Mouse (Mus musculus) CH12.LX (cell line): Measurements from ENCODE around the gene Myo16. TPM values are rescaled to one million over a fixed set of nuclear protein-coding genes. Genes with fewer than 3 reads are reported as not detected.

Experiments used
- DNase-seq: peaks from one replicate; pipeline ENCODE4 v3.0.0-alpha.2; 2013; ENCODE audit errors: extremely low read depth
- H3K27ac ChIP-seq: 2 replicates; pipeline ENCODE4 v1.5.1; 2012; ENCODE audit warnings: low read depth, mild to moderate bottlenecking, control low read depth, moderate library complexity; ENCODE audit not compliant: insufficient read depth
- H3K27me3 ChIP-seq: replicated peaks from 2 replicates; pipeline ENCODE3; 2012; ENCODE audit warnings: inconsistent platforms
- H3K36me3 ChIP-seq, 2 experiments: replicated peaks in 1 of 2; 2 replicates each; pipeline versions ENCODE3 to v1.6.1; 2012; ENCODE audit warnings: inconsistent platforms in 1 of 2, low read length in 1 of 2, mild to moderate bottlenecking in 1 of 2, mixed read lengths in 1 of 2, moderate library complexity in 1 of 2; ENCODE audit not compliant: control insufficient read depth in 1 of 2, insufficient read depth in 1 of 2
- H3K4me1 ChIP-seq, 2 experiments: 2 replicates each; pipeline ENCODE4 v1.6.1; 2012; ENCODE audit warnings: inconsistent platforms in 1 of 2, moderate library complexity in 1 of 2; ENCODE audit not compliant: insufficient read depth in 2 of 2, control insufficient read depth in 1 of 2
- H3K4me2 ChIP-seq: 2 replicates; pipeline ENCODE4 v1.6.1; 2012; ENCODE audit warnings: low read depth, mild to moderate bottlenecking, control low read depth; ENCODE audit not compliant: poor library complexity, insufficient read depth, severe bottlenecking
- H3K4me3 ChIP-seq, 3 experiments: fragments of 150-350 bp in 1 of 3; sonication (generic) in 1 of 3; replicated peaks in 1 of 3; 2 replicates each; pipeline versions ENCODE3 to v1.5.1; 2011 to 2012; ENCODE audit warnings: low read depth in 2 of 3, low read length in 2 of 3, mild to moderate bottlenecking in 2 of 3, moderate library complexity in 2 of 3, control low read depth in 1 of 3, improper control_type of control experiment in 1 of 3, inconsistent platforms in 1 of 3, mixed read lengths in 1 of 3; ENCODE audit not compliant: poor library complexity in 1 of 3
- H3K79me2 ChIP-seq: replicated peaks from 2 replicates; pipeline ENCODE4 v1.6.1; 2012; ENCODE audit warnings: mild to moderate bottlenecking, moderate library complexity; ENCODE audit not compliant: control insufficient read depth, poor library complexity, insufficient read depth, severe bottlenecking; ENCODE audit errors: extremely low read depth
- H3K9ac ChIP-seq: 2 replicates; pipeline ENCODE4 v1.6.1; 2012; ENCODE audit warnings: low read depth, mild to moderate bottlenecking, control low read depth, moderate library complexity; ENCODE audit not compliant: insufficient read depth
- H3K9me3 ChIP-seq: replicated peaks from 2 replicates; pipeline ENCODE3; 2012; ENCODE audit warnings: low read length, inconsistent platforms, mixed read lengths
- BHLHE40 ChIP-seq: IDR thresholded peaks from 2 replicates; pipeline ENCODE4 v1.6.1; 2011; ENCODE audit warnings: mild to moderate bottlenecking, low read depth, low read length, improper control_type of control experiment
- CHD2 ChIP-seq: IDR thresholded peaks from 2 replicates; pipeline ENCODE4 v1.6.1; 2011; ENCODE audit warnings: low read length, improper control_type of control experiment
- CTCF ChIP-seq, 2 experiments: IDR thresholded peaks in 1 of 2; conservative IDR thresholded peaks in 1 of 2; 2 replicates each; pipeline ENCODE4 v1.5.1; 2011 to 2012; ENCODE audit warnings: low read depth in 2 of 2, low read length in 2 of 2, improper control_type of control experiment in 1 of 2, inconsistent platforms in 1 of 2, mild to moderate bottlenecking in 1 of 2, moderate library complexity in 1 of 2
- ELF1 ChIP-seq: IDR thresholded peaks from 2 replicates; pipeline ENCODE4 v1.6.1; 2014; ENCODE audit warnings: low read depth, mild to moderate bottlenecking, inconsistent platforms, low read length, improper control_type of control experiment
- HCFC1 ChIP-seq: IDR thresholded peaks from 2 replicates; pipeline ENCODE4 v1.6.1; 2012; ENCODE audit warnings: low read depth, mild to moderate bottlenecking, inconsistent platforms, low read length, improper control_type of control experiment
- JUND ChIP-seq: conservative IDR thresholded peaks from 2 replicates; pipeline ENCODE4 v1.6.1; 2011; ENCODE audit warnings: low read depth, low read length, improper control_type of control experiment
- MAFK ChIP-seq: IDR thresholded peaks from 2 replicates; pipeline ENCODE4 v1.6.1; 2011; ENCODE audit warnings: low read length, improper control_type of control experiment; ENCODE audit not compliant: insufficient replicate concordance
- MAZ ChIP-seq: IDR thresholded peaks from 2 replicates; pipeline ENCODE4 v1.6.1; 2012; ENCODE audit warnings: low read depth, mild to moderate bottlenecking, inconsistent platforms, low read length, improper control_type of control experiment, moderate library complexity
- MEF2A ChIP-seq: IDR thresholded peaks from 2 replicates; pipeline ENCODE4 v1.6.1; 2014; ENCODE audit warnings: low read depth, mild to moderate bottlenecking, inconsistent platforms, low read length, improper control_type of control experiment, borderline replicate concordance
- MYC ChIP-seq: IDR thresholded peaks from 2 replicates; pipeline ENCODE4 v1.6.1; 2011; ENCODE audit warnings: low read depth, mild to moderate bottlenecking, improper control_type of control experiment, low read length
- NELFE ChIP-seq: IDR thresholded peaks from 2 replicates; pipeline ENCODE4 v1.6.1; 2011; ENCODE audit warnings: low read depth, low read length, improper control_type of control experiment
- NRF1 ChIP-seq: IDR thresholded peaks from 2 replicates; pipeline ENCODE4 v1.6.1; 2014; ENCODE audit warnings: low read depth, mild to moderate bottlenecking, inconsistent platforms, low read length, improper control_type of control experiment, moderate library complexity
- PAX5 ChIP-seq: IDR thresholded peaks from 2 replicates; pipeline ENCODE4 v1.6.1; 2012; ENCODE audit warnings: low read length, inconsistent platforms, mixed read lengths
- POLR2A ChIP-seq: IDR thresholded peaks from 2 replicates; pipeline ENCODE4 v1.6.1; 2011; ENCODE audit warnings: low read depth, mild to moderate bottlenecking, improper control_type of control experiment, low read length
- POLR2AphosphoS2 ChIP-seq: IDR thresholded peaks from 2 replicates; pipeline ENCODE4 v1.6.1; 2011; ENCODE audit warnings: low read depth, low read length, improper control_type of control experiment
- RCOR1 ChIP-seq: conservative IDR thresholded peaks from 2 replicates; pipeline ENCODE4 v1.6.1; 2012; ENCODE audit warnings: low read depth, mild to moderate bottlenecking, inconsistent platforms, low read length, improper control_type of control experiment
- SIN3A ChIP-seq: IDR thresholded peaks from 2 replicates; pipeline ENCODE4 v1.6.1; 2012; ENCODE audit warnings: low read length, improper control_type of control experiment, inconsistent platforms
- SMC3 ChIP-seq: IDR thresholded peaks from 2 replicates; pipeline ENCODE4 v1.6.1; 2011; ENCODE audit warnings: low read depth, low read length, improper control_type of control experiment
- TBP ChIP-seq: conservative IDR thresholded peaks from 2 replicates; pipeline ENCODE4 v1.6.1; 2011; ENCODE audit warnings: low read depth, low read length, improper control_type of control experiment
- TCF12 ChIP-seq: IDR thresholded peaks from 2 replicates; pipeline ENCODE4 v1.6.1; 2014; ENCODE audit warnings: low read depth, mild to moderate bottlenecking, inconsistent platforms, low read length, improper control_type of control experiment
- UBTF ChIP-seq: IDR thresholded peaks from 2 replicates; pipeline ENCODE4 v1.6.1; 2012; ENCODE audit warnings: low read depth, mild to moderate bottlenecking, inconsistent platforms, low read length, improper control_type of control experiment, moderate library complexity
- ZKSCAN1 ChIP-seq: IDR thresholded peaks from 2 replicates; pipeline ENCODE4 v1.6.1; 2012; ENCODE audit warnings: low read depth, inconsistent platforms, low read length, improper control_type of control experiment, borderline replicate concordance
- ZMIZ1 ChIP-seq: IDR thresholded peaks from 2 replicates; pipeline ENCODE4 v1.6.1; 2012; ENCODE audit warnings: low read depth, mild to moderate bottlenecking, inconsistent platforms, low read length, improper control_type of control experiment
- dilution Hi-C: fragments of 300-500 bp; cut with MboI; formaldehyde crosslinking; loops from 2 replicates; pipeline ENCODE4 v1.14.3; 2020; ENCODE audit warnings: low sequenced_read_pairs; ENCODE audit not compliant: extremely low pct_unique_long_range_greater_than_20kb, extremely low pct_ligation_motif_present
- in situ Hi-C: fragments of 300-500 bp; cut with MboI; formaldehyde crosslinking; loops from 3 replicates; pipeline ENCODE4 v1.14.3; 2019; ENCODE audit warnings: low sequenced_read_pairs, low pct_ligation_motif_present, low pct_unique_long_range_greater_than_20kb, mixed read lengths
- polyA plus RNA-seq: library from polyadenylated mRNA; unstranded; fragments of >175 nt; gene quantifications from 2 replicates; pipeline ENCODE4 v1.2.1, GENCODE M21; 2012; ENCODE audit warnings: low read depth; ENCODE audit not compliant: insufficient read length
- total RNA-seq, 2 experiments: library from RNA; depleted of rRNA; stranded (reverse); fragments of 300-350 nt in 1 of 2; fragments of >200 nt in 1 of 2; gene quantifications; 2 replicates each; pipeline ENCODE4 v1.2.3; 2012 to 2014

The Myo16 gene
- total and polyA plus RNA-seq, 3 experiments: not detected

- H3K9me3 ChIP-seq: no peaks in the 10 kb centered on the region
- TF ChIP-seq MAZ: no peak
- TF ChIP-seq JUND: no peak
- TF ChIP-seq TCF12: no peak
- TF ChIP-seq SMC3: no peak
- TF ChIP-seq ELF1: no peak
- TF ChIP-seq MEF2A: no peak
- TF ChIP-seq NELFE: no peak
- TF ChIP-seq PAX5: no peak
- TF ChIP-seq ZMIZ1: no peak
- TF ChIP-seq ZKSCAN1: no peak
- TF ChIP-seq NRF1: no peak
- TF ChIP-seq RCOR1: no peak
- no peak for TF ChIP-seq BHLHE40
- TF ChIP-seq CHD2: no peak
- no peak for TF ChIP-seq UBTF
- TF ChIP-seq HCFC1: no peak
- TF ChIP-seq POLR2A: no peak
- TF ChIP-seq TBP: no peak
- TF ChIP-seq SIN3A: no peak
- dilution Hi-C loops: no loop called here
- no peak overlapping the region for H3K4me3 ChIP-seq
- no peaks in the 10 kb centered on the region for H3K27me3 ChIP-seq
- no peaks in the 10 kb centered on the region for H3K36me3 ChIP-seq
- H3K27ac ChIP-seq: no peak overlapping the region
- no peak for DNase-seq
- no peaks in the 10 kb centered on the region for H3K79me2 ChIP-seq
- H3K9ac ChIP-seq: no peak overlapping the region
- H3K4me1 ChIP-seq: 0 out of 4 replicates have a peak, but pooled peaks cover 0 to 3% of the 10 kb centered on the region in 2 experiments
- in situ Hi-C loops: no loop called here
- H3K4me2 ChIP-seq: no peak overlapping the region
Measured at GRCm38 (mm10) chr8:10200042-10200441, 46.3 kb downstream of the Myo16 start.

- Histone ChIP-seq H3K9me3 (no peaks in the 10 kb centered on the region), H3K4me3 (no peak overlapping the region), H3K36me3 (no peaks in the 10 kb centered on the region), H3K4me2 (no peak overlapping the region), H3K79me2 (no peaks in the 10 kb centered on the region), H3K4me1 (no peaks in the 10 kb centered on the region), H3K9ac (no peak overlapping the region), H3K27ac (no peak overlapping the region), H3K27me3 (no peaks in the 10 kb centered on the region)
- in situ Hi-C loops (no loop called here), dilution Hi-C loops (no loop called here)
- DNase-seq: no peak
- no peak for TF ChIP-seq MYC
- no peak for TF ChIP-seq POLR2AphosphoS2
- no peak for TF ChIP-seq MAFK
- no peak for TF ChIP-seq PAX5
- no peak for TF ChIP-seq POLR2A
- no peak for TF ChIP-seq HCFC1
- no peak for TF ChIP-seq CTCF (conservative IDR thresholded peaks at IDR 0.05 in 1 of 2, IDR thresholded peaks at IDR 0.05 in 1 of 2; ENCODE audit: low read depth in 2 of 2, low read length in 2 of 2)
- no peak for TF ChIP-seq SIN3A
Measured at GRCm38 (mm10) chr8:10215023-10215422, 61.3 kb downstream of the Myo16 start.
